Mouse (Mus musculus) kidney, adult 2 months (tissue): ENCODE results near the gene Mamstr.

Experiments used
- CTCF ChIP-seq: fragments of 200-500 bp; conservative IDR thresholded peaks from 2 replicates; pipeline ENCODE4 v1.5.1; 2011; ENCODE audit warnings: low read depth, mild to moderate bottlenecking, control low read depth, low read length, moderate library complexity, mixed read lengths; ENCODE audit not compliant: insufficient read depth, insufficient read length
- POLR2A ChIP-seq: fragments of 200-500 bp; IDR thresholded peaks from one replicate; pipeline ENCODE4 v1.6.1; 2011; ENCODE audit warnings: low read depth, low read length, control low read depth

GRCm38 (mm10) chr7:45637710-45638109 lies 2.1 kb upstream of the Mamstr start:
- TF ChIP-seq CTCF = no peak
- TF ChIP-seq POLR2A = no peak
